Mouse (Mus musculus) ovary, postnatal 36 days (tissue): Measurements from ENCODE around the gene Smad9.

Experiments used
- DNase-seq: peaks from one replicate; pipeline ENCODE4 v3.0.0; 2022; ENCODE audit warnings: low spot score, mixed read lengths

Gene Smad9

DNA sequence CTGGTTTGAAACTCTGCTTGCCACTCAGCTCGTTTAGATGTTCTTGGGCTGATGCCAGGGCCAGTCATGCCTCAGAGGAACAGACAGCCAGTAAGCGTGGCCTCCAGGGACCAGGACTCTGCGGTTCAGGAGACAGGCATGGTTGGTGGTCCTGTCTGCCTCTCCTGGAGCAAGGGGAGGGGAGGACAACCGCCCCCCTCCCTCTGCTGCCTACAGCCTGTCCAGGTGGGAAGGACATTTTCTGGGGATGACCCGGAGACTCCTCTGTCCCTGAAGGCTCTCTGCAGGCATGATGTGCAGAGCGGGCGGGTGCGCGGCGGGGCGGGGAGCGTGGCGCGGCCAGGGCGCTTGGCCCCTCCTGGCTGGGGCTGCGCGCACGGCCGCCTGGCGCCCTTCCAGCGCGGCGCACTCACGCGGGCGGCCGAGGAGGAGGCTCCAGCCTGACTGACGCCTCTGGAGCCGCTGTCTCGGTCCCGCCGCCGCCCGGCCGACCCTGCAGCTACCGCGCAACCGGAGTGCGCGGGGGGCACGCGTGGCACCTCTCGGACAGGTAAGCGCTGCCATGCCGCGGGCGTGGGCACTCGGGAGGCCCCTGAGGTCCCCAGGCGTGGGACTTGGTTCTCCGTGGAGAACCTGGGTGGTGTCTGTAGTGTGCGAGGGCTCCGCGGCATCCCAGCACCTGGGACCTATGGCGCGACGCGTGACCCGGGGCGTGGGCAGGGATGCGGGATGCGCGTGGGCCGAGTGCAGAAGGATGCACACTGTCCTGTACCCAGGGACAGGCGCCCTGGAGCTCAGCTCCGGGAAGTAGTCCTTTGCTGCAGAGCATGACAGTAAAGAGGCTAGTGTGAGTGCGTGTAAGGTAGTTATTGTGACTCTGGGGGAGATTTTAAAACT is at the start of gene Smad9:
TSS of gene Smad9 (plus strand) at position 438 of the 897 bp plus-strand sequence.
- DNase-seq, result peak; percentile 76

DNA sequence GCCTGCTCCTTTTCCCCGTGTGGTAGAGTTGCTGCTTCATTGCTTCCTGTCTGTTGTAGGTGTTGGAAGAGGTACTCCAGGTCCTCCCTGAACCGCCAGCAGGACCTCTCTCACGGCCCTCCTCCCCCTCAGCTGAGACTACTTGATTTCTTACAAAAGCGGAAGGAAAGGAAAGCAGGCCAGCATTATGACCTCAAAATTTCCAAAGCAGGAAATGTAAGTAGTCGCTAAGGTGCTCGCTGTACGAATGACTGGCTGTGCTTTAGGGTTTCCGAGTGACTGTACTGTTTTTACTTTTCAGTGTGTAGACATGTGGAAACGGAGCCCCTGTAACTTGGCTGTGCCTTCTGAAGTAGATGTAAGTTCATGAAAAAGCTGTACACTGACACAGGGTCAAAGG is 46.4 kb upstream of the Smad9 start:
- DNase-seq, result no peak

DNA sequence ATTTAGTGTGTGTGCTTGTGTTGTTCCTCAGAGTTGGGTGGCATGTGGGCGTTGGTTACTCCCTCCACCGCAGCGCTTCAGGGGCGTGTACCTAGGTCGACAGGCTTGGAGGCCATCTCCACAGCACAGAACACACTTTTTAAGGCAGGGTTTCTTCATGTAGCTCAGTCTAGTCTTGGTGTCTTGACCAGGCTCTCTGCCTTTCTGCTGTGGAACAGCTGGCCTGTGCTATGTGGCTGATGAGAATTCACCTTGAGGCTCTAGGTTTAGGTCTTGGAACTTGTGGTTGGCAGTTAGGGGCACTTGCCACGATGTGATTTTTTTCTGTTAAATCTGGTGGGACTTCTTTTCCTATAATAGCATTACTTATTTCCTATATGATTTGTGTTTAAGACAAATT is 41.1 kb upstream of the Smad9 start, which contains the start of gene Gm21958:
TSS of gene Gm21958 (minus strand) at position 101 of the 400 bp plus-strand sequence.
- no peak for DNase-seq

DNA sequence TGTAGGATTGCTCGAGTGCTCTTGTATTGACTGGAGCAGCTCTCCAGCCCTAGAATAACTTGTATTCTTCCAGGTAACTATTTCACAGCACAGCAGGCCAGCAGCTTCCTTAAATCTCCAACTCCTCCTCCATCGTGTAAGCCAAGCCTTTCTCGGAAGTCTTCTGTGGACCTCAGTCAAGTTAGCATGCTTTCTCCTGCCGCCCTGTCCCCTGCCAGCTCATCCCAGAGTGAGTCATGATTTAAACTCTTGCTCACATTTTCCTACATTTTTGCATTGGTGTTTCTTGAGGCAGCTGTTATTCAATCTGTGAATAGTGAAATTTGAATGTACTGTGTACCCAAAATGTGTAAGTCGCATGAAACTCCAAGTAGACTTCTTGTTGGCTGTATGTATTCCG is 39.9 kb upstream of the Smad9 start:
- no peak for DNase-seq

DNA sequence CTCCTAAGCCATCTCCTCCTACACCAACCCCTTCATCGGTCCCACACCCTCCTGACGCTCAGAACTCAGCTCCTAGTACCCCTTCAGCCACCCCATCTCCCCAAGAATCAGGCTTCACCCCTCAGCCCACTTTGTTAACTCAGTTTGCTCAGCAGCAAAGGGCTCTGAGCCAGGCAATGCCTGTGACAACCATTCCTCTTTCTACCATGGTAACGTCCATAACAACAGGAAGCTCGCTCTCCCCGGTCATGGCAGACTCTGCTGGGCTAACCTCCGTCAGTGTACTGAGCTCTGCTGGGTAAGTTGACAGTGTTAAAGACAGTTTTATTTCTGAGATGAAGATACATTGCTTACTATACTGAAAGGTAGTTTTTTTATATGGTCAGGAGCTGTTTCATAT is 38.0 kb upstream of the Smad9 start:
- no peak for DNase-seq

DNA sequence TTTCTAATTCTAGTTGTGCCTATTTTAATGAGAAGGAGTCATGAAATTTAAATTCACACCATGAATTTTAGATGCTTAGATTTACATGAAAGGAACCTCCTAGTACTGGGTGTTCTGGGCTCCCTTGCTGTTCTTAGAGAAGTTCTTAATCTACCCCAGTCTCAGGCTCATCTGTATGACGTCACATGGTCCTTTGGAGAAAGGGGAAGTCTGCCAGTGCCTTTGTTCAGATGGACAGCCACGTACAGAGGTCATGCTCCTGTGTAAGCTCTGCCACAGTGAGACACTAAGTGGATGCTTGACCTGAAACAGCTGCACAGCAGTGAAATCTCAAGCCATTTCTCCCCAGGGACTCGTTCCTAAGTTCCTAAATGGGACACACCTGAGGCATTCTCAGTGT is 36.4 kb upstream of the Smad9 start:
- DNase-seq, result no peak

DNA sequence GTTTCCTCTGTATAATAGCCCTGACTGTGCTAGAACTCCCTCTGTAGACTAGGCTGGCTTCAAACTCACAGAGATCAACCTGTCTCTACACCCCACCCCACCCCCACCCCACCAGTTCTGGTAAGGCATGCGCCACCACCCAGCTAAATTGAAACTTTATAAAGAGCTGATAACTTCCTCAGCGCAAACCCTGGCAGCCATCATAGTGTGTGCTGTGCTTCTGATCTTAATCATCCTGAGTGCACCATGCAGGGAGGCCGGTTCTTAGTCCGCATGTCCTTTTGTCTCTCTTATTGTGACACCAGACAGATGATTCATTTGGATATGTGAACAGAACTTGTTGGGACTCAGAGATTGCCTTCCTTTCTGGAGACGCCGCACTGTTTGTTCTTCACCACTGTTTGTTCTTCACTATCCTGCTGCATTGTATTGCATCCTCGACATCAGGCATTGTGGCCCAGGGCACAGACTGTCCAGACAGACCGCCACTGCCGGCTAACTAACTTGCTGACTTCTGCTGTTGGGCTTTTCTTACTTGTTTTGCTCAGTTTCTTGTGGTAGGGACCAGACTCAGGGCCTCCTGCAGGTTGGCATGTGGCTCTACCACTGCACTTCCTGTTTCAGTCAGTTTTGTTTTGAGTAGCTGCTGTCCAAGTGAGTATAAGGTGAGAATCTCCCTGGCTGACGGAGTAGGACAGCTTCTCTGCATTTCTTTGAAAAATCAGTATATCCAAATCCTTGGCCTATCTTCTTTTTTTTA is 31.5 kb upstream of the Smad9 start:
- no peak for DNase-seq

DNA sequence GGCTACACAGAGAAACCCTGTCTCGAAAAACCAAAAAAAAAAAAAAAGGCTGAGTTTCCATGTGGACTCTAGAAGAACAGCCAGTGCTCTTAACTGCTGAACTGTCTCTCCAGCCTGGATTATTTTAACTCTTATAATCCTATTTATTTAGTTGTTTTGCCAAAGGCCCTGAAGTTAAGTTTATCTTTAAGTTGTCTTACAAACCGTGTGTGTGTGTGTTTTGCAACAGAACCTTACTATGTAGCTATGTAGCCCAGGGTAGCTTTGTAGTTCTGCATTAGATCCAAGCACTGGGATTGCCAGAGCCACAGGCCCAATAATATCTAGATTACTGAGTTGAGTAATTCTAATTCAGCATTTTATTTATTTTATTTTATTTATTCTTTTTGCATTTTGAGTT is 30.0 kb upstream of the Smad9 start:
- DNase-seq, result no peak

DNA sequence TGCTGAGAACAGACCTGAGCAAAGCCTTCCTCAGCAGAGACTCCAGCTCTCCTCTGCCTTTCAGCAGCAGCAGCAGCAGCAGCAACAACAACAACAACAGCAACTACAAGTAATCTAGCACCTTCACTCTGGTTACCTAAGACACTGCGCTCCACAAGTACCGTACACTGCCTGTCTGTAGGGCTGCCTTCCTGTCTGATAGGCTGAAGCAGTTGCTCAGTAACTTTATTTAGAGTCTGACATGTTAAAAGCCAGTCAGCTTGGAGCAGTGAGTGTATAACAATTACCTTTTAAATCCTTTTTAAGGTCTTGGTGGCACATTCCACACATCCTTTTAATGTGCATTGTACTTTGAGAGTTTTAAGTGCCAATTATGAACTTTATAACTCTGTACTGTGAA is 27.8 kb upstream of the Smad9 start:
- no peak for DNase-seq

DNA sequence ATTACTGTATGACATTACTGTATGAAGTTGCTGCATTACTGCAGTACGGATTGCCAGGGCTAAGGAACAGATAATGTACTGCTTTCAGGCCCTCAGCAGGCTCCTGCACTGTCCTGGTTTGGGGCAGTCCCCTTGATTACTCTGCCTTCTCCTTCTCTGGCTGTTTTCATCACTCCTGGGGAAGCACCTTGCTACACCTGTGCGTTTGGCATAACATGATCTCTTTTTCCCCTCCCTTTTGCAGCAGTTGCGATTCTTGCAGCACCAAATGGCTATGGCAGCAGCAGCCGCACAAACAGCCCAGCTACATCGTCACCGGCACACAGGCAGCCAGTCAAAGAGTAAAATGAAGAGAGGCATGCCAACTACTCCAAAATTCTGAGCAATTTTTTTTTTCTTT is 27.3 kb upstream of the Smad9 start:
- DNase-seq, result no peak

DNA sequence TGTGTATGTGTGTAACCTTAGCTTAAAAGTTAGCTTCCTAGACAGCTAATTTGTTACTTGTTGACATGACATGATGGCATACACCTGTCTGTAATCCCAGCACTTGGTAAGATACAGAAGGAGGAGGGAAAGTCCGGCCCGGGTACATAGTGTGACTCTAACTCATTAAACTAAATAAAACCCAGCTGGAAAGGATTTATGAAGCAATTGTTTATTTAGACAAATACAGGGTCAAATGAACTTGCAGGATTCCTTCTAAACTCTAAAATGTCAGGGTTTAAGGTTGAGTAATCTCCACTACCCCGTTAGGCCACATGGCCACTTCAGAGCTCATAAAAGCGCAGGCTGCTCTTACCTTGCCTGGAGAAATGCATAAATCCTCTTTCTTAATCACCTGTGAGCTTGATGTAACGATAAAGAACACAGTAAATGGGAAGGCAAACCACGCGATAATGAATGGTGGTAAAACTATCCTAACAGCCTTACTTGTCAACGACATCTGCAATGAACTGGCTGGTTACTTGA is 23.7 kb upstream of the Smad9 start:
- DNase-seq, result no peak

DNA sequence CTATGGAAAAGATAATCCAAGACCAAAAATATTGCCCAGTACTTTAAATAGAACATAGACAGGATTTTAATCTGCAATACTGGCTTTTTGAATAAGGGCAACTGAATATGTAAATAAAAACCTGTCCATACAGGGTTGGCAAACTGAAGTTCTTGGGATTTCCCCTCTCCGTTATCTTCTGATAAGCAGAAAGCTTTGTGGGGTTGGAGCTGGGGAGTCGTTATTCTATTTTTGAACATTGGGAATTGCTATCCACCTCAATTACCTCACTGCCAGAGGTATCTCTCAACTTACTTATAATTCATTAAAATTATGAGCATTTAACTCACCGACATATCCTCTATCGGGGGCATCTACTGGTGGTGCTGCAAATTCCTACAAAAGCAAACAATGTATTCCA is 23.0 kb upstream of the Smad9 start:
- no peak for DNase-seq

DNA sequence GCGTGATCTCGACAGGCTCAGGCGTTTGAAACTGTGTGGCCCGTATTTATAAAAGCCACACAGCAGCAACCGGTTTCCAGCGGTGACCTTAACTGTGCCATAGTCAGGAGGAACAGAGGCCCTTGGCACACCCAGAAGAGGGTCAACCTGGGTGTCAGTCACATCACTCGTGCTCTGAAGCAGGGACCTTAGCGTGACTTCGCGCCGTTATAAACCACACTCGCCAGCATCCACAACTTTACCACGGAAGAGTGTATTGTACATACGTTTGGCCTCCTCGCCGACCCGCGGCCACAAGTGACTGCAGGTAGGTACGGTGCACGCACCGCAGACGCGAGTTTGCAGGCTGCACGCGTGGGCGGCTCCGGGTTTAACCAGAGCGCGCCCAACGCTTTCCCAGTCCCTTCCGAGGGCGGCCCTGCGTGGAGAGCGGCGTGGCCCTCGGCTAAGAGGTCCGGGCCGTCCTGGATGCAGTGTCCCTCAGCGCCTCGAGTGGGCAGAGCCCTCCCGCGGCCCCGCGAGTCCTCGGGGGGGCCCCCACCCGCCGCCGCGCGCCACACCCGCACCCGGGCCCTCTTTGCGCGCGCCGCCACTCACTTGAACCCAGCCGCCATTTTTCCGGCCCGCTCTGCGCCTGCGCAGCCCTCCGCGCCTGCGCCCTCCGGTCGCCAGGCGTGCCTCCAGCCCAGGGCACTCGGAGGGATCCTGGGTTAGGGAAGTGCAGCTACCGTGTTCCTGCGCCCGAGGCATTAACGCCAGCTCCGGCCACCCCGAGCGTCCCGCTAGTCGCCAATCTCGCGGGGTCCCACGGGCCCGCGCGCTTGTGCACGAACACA is 20.8 kb upstream of the Smad9 start:
- DNase-seq, result peak; percentile 91

DNA sequence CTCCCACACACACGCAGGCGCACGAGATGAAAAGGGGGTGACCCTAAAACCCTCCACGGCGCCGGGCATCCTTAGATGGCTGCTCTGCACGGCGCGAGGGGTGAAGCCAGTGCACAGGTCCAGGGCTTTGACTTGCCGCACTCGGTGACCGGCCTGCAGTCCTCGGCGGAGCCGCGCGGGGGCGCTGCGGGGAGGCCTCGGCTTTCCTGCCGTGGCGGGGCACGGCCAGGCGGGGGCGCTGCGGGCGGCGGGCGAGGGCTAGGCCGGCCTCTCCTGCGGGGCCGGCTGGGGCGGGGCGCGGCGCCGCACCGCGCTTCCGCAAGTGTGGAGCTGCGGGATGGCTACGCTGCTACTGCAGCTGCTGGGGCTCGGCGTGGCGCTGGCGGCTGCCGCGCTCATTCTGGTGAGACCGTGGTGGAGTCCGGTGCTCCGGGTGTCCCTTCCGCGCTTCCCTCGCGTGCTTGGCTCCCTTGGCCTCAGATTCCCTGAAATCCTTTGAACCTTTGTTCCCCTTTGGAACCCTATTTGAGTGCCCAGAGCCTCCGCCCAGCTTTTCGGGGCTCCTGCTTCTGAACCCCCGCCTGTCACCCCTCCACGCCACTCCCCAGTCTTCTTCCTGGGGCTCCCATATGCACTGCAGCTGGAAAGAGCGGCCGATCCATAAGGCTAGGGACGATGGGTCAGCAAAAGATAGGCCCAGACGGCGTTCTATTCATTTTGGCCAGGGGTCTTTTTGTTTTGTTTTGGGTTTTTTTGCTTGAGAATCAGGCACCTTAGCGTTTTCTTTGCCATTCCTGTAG is 19.9 kb upstream of the Smad9 start, which contains the start of the genes Exosc8 and Alg5:
TSS of gene Exosc8 (minus strand) at position 147 of the 800 bp plus-strand sequence.
TSS of gene Alg5 (plus strand) at position 293 of the 800 bp plus-strand sequence.
- DNase-seq, result peak; percentile 93

DNA sequence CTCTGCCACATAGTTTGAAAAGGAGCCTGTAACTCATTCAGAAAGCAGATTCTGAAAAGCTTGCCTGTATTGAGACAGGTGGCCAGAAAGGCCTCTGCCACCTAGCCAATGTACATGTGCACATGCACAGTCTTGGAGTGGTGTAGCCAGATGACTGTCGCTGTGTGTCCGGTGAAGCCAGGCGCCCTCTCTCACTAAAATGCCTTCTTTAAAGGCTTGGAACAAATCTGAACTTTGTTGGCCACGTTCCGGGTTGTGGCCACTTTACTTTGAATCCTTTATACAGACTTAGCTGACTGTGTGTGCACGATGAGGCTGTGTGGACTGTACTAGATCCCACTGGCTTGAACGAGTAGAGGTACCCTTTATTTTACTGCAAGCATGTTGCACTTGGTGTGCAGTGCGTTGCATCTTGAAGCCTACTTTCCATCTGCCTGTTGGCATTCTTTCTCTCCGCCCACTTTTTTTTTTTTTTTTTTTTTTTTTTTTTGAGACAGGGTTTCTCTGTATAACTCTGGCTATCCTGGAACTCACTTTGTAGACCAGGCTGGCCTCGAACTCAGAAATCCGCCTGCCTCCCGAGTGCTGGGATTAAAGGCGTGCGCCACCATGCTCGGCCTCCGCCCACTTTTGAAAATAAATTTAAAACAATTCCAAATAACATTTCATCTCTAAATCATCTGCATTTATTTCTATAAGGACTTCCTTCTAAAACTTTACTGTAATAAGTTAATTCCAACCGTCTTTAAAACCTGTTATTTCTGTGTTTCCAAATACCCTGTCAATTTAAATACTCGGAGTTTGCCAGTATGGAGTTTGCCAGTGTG is 19.1 kb upstream of the Smad9 start:
- peak; percentile 19 for DNase-seq

DNA sequence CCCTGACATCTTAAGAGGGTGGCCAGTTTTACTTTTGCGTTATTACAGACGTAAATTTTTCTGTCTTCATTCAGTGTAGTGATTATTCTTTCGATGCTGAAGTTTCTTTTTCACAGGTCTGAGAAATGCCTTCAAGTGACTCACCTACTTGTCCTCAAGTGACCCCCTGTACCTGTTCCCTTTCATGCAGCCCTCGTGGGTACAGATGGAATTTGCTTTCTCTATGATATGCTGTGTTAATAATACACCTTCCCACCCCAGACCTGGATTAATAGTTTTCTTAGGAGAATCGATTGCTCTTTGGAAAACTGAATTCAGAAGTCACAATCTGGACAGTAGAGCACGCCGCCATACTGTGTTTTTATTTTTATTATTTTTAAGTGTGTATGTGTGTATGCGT is 18.1 kb upstream of the Smad9 start:
- DNase-seq, result no peak

DNA sequence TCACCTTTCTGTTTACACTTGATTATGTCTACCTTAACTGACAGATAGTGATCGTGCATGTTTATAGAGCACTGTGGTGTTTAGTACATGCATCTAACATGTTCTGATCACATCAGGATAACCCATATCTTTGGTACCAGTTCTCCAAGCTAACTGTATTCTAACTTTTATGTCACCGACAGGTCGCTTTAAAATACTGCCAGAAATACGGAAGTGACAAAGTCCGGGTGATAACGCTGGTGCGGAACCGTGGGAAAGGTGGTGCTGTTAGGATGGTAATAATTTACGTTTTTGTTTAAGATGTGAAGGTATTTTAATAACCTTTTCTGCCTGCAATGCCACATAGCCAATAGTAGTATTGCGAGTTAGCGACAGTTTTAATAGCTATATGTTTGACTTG is 13.4 kb upstream of the Smad9 start:
- DNase-seq, result no peak

DNA sequence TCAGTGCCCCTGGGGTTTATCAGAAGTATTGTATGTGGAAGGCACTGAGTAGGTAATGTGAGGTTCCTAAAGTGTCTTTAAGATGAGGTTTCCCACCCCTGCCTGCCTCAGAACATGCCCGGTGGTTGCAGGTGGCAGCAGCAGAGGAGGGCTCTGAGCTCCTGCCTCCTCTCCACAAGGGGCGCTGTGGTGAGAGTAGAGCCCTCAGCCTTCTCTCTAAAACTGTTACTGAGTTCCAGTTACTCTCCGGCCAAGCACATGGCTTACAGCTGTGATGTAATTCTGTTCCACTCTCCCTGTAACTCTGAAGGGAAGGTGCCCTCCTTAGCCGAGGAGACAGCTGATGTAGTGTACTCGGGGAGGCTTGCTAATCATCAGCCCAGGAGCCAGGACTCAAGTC is 9.6 kb upstream of the Smad9 start:
- peak; percentile 27 for DNase-seq

DNA sequence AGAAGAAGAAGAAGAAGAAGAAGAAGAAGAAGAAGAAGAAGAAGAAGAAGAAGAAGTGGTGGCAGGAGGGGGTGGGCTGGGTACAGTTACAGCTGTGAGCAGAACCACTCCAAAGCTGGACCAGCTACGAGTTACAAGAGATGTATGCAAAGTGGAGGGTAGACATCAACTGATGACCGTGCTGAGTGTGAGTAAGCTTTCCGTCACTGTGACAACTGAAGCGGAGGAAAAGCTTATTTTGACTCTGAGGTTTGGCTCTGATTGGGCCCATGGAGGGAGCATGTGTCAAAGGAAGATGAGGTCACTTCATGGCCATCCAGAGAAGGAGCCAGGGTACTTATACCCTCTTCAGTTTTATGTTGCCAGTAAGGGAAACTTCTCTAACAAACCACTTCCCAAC is 2.0 kb upstream of the Smad9 start:
- no peak for DNase-seq

DNA sequence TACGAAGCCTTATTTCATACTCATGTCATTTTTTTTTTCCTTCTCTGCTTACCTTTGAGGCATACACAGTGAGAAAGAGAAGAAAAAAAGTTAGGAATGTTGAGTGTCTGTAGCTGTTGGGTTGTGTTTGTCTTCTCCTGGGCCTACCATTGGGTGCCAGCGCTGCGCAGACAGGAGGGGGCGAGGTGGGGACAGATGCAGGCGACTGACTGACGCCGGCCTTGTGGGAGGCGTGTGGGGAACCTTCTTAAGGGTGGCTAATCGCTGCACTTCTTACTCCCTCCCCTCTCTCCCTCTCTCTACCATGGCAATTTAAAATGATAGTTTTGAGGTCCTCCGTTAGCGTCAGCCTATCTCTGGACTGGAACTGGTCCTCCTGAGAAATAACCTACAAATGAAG is 676 bp downstream of the Smad9 start:
- peak; percentile 56 for DNase-seq
